Mouse (Mus musculus) ES-E14 (cell line): ENCODE data around the gene Vsig10. TPM values are rescaled to one million over a fixed set of nuclear protein-coding genes. Genes with fewer than 3 reads are reported as not detected.

Experiments used
- DNase-seq: peaks from one replicate; pipeline ENCODE4 v3.0.0-alpha.2; 2013; ENCODE audit warnings: low read depth, low spot score
- H3K27ac ChIP-seq: 2 replicates; pipeline ENCODE4 v1.5.1; 2012; ENCODE audit warnings: low read depth, mild to moderate bottlenecking, low read length, moderate library complexity, mixed read lengths; ENCODE audit not compliant: poor library complexity, insufficient read depth, severe bottlenecking
- H3K36me3 ChIP-seq: 2 replicates; pipeline ENCODE4 v1.6.1; 2012; ENCODE audit warnings: mild to moderate bottlenecking, low read length, moderate library complexity, mixed read lengths; ENCODE audit not compliant: control insufficient read depth, poor library complexity, insufficient read depth, severe bottlenecking
- H3K4me1 ChIP-seq, 2 experiments: fragments of 150-350 bp in 1 of 2; sonication (generic) in 1 of 2; 2 replicates each; pipeline ENCODE4 v1.6.1; 2012; ENCODE audit warnings: low read length in 2 of 2, mild to moderate bottlenecking in 1 of 2, mixed read lengths in 1 of 2; ENCODE audit not compliant: control insufficient read depth in 2 of 2, insufficient read depth in 2 of 2, poor library complexity in 1 of 2
- H3K4me3 ChIP-seq, 2 experiments: fragments of 150-350 bp in 1 of 2; sonication (generic) in 1 of 2; 2 replicates each; pipeline ENCODE4 v1.5.1; 2012; ENCODE audit warnings: low read length in 2 of 2, low read depth in 1 of 2, mild to moderate bottlenecking in 1 of 2, mixed read lengths in 1 of 2; ENCODE audit not compliant: insufficient read depth in 1 of 2, poor library complexity in 1 of 2, severe bottlenecking in 1 of 2
- H3K9ac ChIP-seq: 2 replicates; pipeline ENCODE4 v1.6.1; 2012; ENCODE audit warnings: low read depth, mild to moderate bottlenecking, low read length, mixed read lengths; ENCODE audit not compliant: poor library complexity, insufficient read depth, severe bottlenecking
- H3K9me3 ChIP-seq: fragments of 150-350 bp; sonication (generic); 2 replicates; pipeline ENCODE4 v1.6.1; 2012; ENCODE audit warnings: low read depth, mild to moderate bottlenecking, low read length; ENCODE audit not compliant: control insufficient read depth, insufficient read depth
- CHD2 ChIP-seq: IDR thresholded peaks from 2 replicates; pipeline ENCODE4 v1.6.1; 2014; ENCODE audit warnings: mild to moderate bottlenecking, low read depth, low read length, inconsistent platforms
- HCFC1 ChIP-seq: IDR thresholded peaks from 2 replicates; pipeline ENCODE4 v1.6.1; 2012; ENCODE audit warnings: low read length, inconsistent platforms, borderline replicate concordance; ENCODE audit not compliant: insufficient read depth
- MAFK ChIP-seq: IDR thresholded peaks from 2 replicates; pipeline ENCODE4 v1.6.1; 2014; ENCODE audit warnings: mild to moderate bottlenecking, low read depth, low read length, inconsistent platforms; ENCODE audit not compliant: insufficient read depth
- ZC3H11A ChIP-seq: IDR thresholded peaks from 2 replicates; pipeline ENCODE4 v1.6.1; 2012; ENCODE audit warnings: low read depth, mild to moderate bottlenecking, inconsistent platforms, low read length, borderline replicate concordance
- ZNF384 ChIP-seq: IDR thresholded peaks from 2 replicates; pipeline ENCODE4 v1.6.1; 2012; ENCODE audit warnings: low read depth, low read length, inconsistent platforms
- in situ Hi-C, 2 experiments: fragments of 600-800 bp; cut with MboI; formaldehyde crosslinking; loops; one replicate each; pipeline ENCODE4 v1.15.1; 2025; ENCODE audit warnings: low sequenced_read_pairs in 2 of 2, inconsistent platforms in 1 of 2; ENCODE audit not compliant: unreplicated experiment in 2 of 2
- total RNA-seq: library from RNA; depleted of rRNA; stranded (reverse); fragments of 300-350 nt; gene quantifications from 2 replicates; pipeline ENCODE4 v1.2.3, GENCODE M21; 2012

Vsig10 gene
- total RNA-seq, 1 experiment, result 11.7 TPM

GRCm38 (mm10) chr5:117365904-117366561 lies 47.1 kb downstream of the Vsig10 start:
- Histone ChIP-seq H3K36me3 (peaks cover 64% of the 10 kb centered on the region), H3K4me3 (no peak overlapping the region), H3K9ac (no peak overlapping the region), H3K9me3 (no peaks in the 10 kb centered on the region), H3K4me1 (peaks cover 27 to 32% of the 10 kb centered on the region in 2 experiments), H3K27ac (no peak overlapping the region)
- no peak for DNase-seq
- in situ Hi-C loops, result no loop called here
- TF ChIP-seq ZC3H11A, result no peak
- TF ChIP-seq CHD2, result no peak
- no peak for TF ChIP-seq HCFC1
- no peak for TF ChIP-seq ZNF384
- no peak for TF ChIP-seq MAFK

DNA sequence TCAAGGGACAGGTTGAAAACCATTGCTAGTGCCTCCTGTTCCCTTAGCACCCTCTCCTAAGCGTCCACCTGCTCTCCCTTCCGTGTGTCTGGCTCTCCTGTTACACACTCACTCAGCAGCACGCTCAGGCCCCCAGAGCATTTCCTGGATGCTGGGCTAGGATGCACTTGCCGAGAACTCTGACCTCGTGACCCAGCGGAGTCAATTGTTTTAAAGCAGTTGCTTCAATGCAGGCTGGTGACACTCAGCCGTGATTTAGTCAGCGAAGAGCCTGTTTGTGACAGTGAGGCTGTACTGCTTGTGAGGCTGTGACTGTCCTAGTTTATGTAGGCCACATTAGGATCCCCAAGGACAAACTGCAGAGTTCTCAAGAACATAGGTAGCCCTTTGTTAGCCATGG lies 48.3 kb downstream of the Vsig10 start:
- H3K4me3 ChIP-seq, result no peak overlapping the region
- no peak for TF ChIP-seq CHD2
- TF ChIP-seq MAFK, result no peak
- TF ChIP-seq ZC3H11A, result no peak
- no peak for TF ChIP-seq HCFC1
- TF ChIP-seq ZNF384, result no peak
- H3K9ac ChIP-seq, result no peak overlapping the region
- H3K9me3 ChIP-seq, result no peaks in the 10 kb centered on the region
- H3K4me1 ChIP-seq, result peaks cover 18 to 27% of the 10 kb centered on the region in 2 experiments
- DNase-seq, result no peak
- H3K27ac ChIP-seq, result no peak overlapping the region
- in situ Hi-C loops, result no loop called here
- peaks cover 74% of the 10 kb centered on the region for H3K36me3 ChIP-seq

DNA sequence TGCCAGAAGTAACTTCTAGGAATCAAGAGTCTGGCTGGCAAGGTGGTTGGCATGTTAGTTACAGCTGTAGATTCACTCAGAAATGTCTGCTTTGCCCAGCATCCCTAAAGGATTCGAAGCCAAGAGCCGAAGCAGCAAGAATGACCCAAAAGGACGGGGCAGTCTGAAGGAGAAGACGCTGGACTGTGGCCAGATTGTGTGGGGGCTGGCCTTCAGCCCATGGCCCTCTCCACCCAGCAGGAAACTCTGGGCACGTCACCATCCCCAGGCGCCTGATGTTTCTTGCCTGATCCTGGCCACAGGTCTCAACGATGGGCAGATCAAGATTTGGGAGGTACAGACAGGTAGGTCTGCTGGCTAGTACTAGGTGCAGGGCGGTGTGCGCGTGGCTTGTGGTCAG lies 51.7 kb downstream of the Vsig10 start:
- Histone ChIP-seq H3K4me1 (peaks cover 4 to 12% of the 10 kb centered on the region in 2 experiments; a peak in 2 of 4 replicates), H3K4me3 (no peak overlapping the region), H3K27ac (no peak overlapping the region), H3K9ac (no peak overlapping the region), H3K9me3 (no peaks in the 10 kb centered on the region), H3K36me3 (peaks cover 85% of the 10 kb centered on the region)
- in situ Hi-C loops, result no loop called here
- DNase-seq, result no peak
- no peak for TF ChIP-seq HCFC1
- TF ChIP-seq ZNF384, result no peak
- no peak for TF ChIP-seq MAFK
- no peak for TF ChIP-seq ZC3H11A
- no peak for TF ChIP-seq CHD2

GRCm38 (mm10) chr5:117373418-117373817 lies 54.5 kb downstream of the Vsig10 start:
- no peaks in the 10 kb centered on the region for H3K9me3 ChIP-seq
- H3K36me3 ChIP-seq, result peaks cover 86% of the 10 kb centered on the region
- H3K4me1 ChIP-seq, result peaks cover 0 to 7% of the 10 kb centered on the region in 2 experiments; a peak in 1 of 4 replicates
- no peak overlapping the region for H3K9ac ChIP-seq
- no peak overlapping the region for H3K27ac ChIP-seq
- H3K4me3 ChIP-seq, result no peak overlapping the region
- in situ Hi-C loops, result no loop called here
- no peak for DNase-seq
- TF ChIP-seq CHD2 (no peak), MAFK (no peak), ZNF384 (no peak)

DNA sequence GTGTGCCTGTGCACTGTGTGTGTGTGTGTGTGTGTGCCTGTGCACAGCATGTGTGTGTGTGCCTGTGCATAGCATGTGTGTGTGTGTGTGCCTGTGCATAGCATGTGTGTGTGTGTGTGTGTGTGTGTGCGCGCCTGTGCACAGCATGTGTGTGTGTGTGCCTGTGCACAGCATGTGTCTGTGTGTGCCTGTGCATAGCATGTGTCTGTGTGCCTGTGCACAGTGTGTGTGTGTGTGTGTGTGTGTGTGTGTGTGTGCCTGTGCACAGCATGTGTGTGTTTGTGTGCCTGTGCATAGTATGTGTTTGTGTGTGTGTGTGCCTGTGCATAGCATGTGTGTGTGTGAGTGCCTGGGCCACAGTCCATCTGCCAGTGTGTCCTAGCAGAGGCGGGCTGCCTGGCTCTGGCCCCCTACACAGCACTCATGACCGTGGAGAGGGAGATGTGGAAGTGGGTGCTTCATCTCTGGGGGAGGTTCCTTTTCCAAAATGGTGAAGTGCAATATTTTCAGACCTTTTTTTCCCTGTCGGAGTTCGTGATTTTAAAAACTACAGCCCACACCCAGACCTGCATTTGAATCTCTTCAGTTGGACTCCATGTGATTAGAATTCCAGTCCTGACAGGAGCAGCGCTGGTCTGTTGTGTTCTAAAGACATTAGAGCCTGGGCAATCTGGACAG lies 55.6 kb downstream of the Vsig10 start:
- H3K36me3 ChIP-seq, result peaks cover 84% of the 10 kb centered on the region

More for the DNA sequence above, 55.6 kb downstream of the Vsig10 start:
- no peak overlapping the region for H3K9ac ChIP-seq
- no peak for DNase-seq
- H3K27ac ChIP-seq, result no peak overlapping the region
- H3K4me1 ChIP-seq, result peaks cover 0 to 7% of the 10 kb centered on the region in 2 experiments; a peak in 1 of 4 replicates
- in situ Hi-C loops, result no loop called here
- TF ChIP-seq CHD2, result no peak
- TF ChIP-seq ZNF384, result no peak
- no peak for TF ChIP-seq HCFC1
- TF ChIP-seq MAFK, result no peak
- TF ChIP-seq ZC3H11A, result no peak
- H3K4me3 ChIP-seq, result no peak overlapping the region
- no peaks in the 10 kb centered on the region for H3K9me3 ChIP-seq
